Mouse (Mus musculus) macrophage (primary cell): ENCODE results near the gene Ryk. TPM values are rescaled to one million over a fixed set of nuclear protein-coding genes. Genes with fewer than 3 reads are reported as not detected.

Source experiments
- H3K27ac ChIP-seq: fragments of 350-480 bp; formaldehyde crosslinking; 2 replicates; pipeline ENCODE4 v1.9.0; 2021
- H3K36me3 ChIP-seq: fragments of 350-480 bp; formaldehyde crosslinking; 2 replicates; pipeline ENCODE4 v1.9.0; 2021; ENCODE audit errors: inconsistent target
- H3K4me3 ChIP-seq: fragments of 350-480 bp; formaldehyde crosslinking; 2 replicates; pipeline ENCODE4 v1.9.0; 2021; ENCODE audit errors: inconsistent target
- H3K79me2 ChIP-seq: fragments of 350-480 bp; formaldehyde crosslinking; 2 replicates; pipeline ENCODE4 v1.9.0; 2021; ENCODE audit errors: inconsistent target
- WGBS: methylation state at CpG from one replicate; pipeline ENCODE4 v1.1.7; 2026; ENCODE audit warnings: inconsistent platforms; ENCODE audit not compliant: missing documents; 5-methylcytosine and 5-hydroxymethylcytosine counted together
- polyA plus RNA-seq: library from polyadenylated mRNA; stranded (reverse); fragments of 250-400 nt; gene quantifications from 3 replicates; pipeline ENCODE4 v1.2.4, GENCODE M21; 2018; ENCODE audit warnings: inconsistent platforms

Ryk gene
- polyA plus RNA-seq, 1 experiment from 2014 or later = 0.89 TPM

- Histone ChIP-seq H3K79me2 (no peaks in the 10 kb centered on the region), H3K36me3 (no peaks in the 10 kb centered on the region), H3K27ac (no peak overlapping the region), H3K4me3 (no peak overlapping the region)
- 82% methylated on average over 3 of the region's 3 CpGs for WGBS
Measured at GRCm38 (mm10) chr9:102926137-102926536, 91.4 kb downstream of the Ryk start.

GRCm38 (mm10) chr9:102929776-102930175 lies 95.1 kb downstream of the Ryk start:
- Histone ChIP-seq H3K4me3 (no peak overlapping the region), H3K36me3 (no peaks in the 10 kb centered on the region), H3K27ac (no peak overlapping the region), H3K79me2 (no peaks in the 10 kb centered on the region)
- 90% methylated on average over 6 of the region's 6 CpGs for WGBS

- Histone ChIP-seq H3K36me3 (no peaks in the 10 kb centered on the region), H3K4me3 (no peak overlapping the region), H3K79me2 (no peaks in the 10 kb centered on the region), H3K27ac (no peak overlapping the region)
- WGBS = 81% methylated on average over 19 of the region's 20 CpGs
Measured at GRCm38 (mm10) chr9:102933925-102934721, 99.4 kb downstream of the Ryk start.

GRCm38 (mm10) chr9:102942221-102942620 lies 107.5 kb downstream of the Ryk start:
- WGBS = 90% methylated on average over 4 of the region's 4 CpGs
- Histone ChIP-seq H3K4me3 (no peak overlapping the region), H3K27ac (no peak overlapping the region), H3K79me2 (no peaks in the 10 kb centered on the region), H3K36me3 (no peaks in the 10 kb centered on the region)

- H3K27ac ChIP-seq = no peak overlapping the region
- no peak overlapping the region for H3K4me3 ChIP-seq
- no peaks in the 10 kb centered on the region for H3K79me2 ChIP-seq
- H3K36me3 ChIP-seq = no peaks in the 10 kb centered on the region
- WGBS = 93% methylated on average over 9 of the region's 9 CpGs
Measured at GRCm38 (mm10) chr9:102944891-102945290, 110.2 kb downstream of the Ryk start.

GRCm38 (mm10) chr9:102946469-102947015 lies 111.8 kb downstream of the Ryk start:
- no peak overlapping the region for H3K27ac ChIP-seq
- H3K4me3 ChIP-seq = no peak overlapping the region
- WGBS = 81% methylated on average over 12 of the region's 12 CpGs
- no peaks in the 10 kb centered on the region for H3K36me3 ChIP-seq
- no peaks in the 10 kb centered on the region for H3K79me2 ChIP-seq

GRCm38 (mm10) chr9:102948706-102949105 lies 114.0 kb downstream of the Ryk start:
- Histone ChIP-seq H3K27ac (no peak overlapping the region), H3K79me2 (no peaks in the 10 kb centered on the region), H3K4me3 (no peak overlapping the region), H3K36me3 (no peaks in the 10 kb centered on the region)
- WGBS = 77% methylated on average over 5 of the region's 5 CpGs

- no peak overlapping the region for H3K27ac ChIP-seq
- H3K79me2 ChIP-seq = no peaks in the 10 kb centered on the region
- H3K36me3 ChIP-seq = no peaks in the 10 kb centered on the region
- H3K4me3 ChIP-seq = no peak overlapping the region
- WGBS = 82% methylated on average over 9 of the region's 9 CpGs
Measured at GRCm38 (mm10) chr9:102951091-102951994, 116.6 kb downstream of the Ryk start.

GRCm38 (mm10) chr9:102955866-102956265 lies 121.1 kb downstream of the Ryk start:
- Histone ChIP-seq H3K36me3 (no peaks in the 10 kb centered on the region), H3K27ac (no peak overlapping the region), H3K79me2 (no peaks in the 10 kb centered on the region), H3K4me3 (no peak overlapping the region)
- 80% methylated on average over 3 of the region's 3 CpGs for WGBS

Other genes with a start within 250 kb of the Ryk start
- gene Anapc13, start 208.6 kb upstream of the Ryk start, polyA plus RNA-seq = 67.7 to 97.9 TPM (median 82.2 TPM) in 3 replicates
- 9.3 to 15.0 TPM (median 13.6 TPM) in 3 replicates for gene Cep63, start 208.4 kb upstream of the Ryk start, polyA plus RNA-seq
- 0.19 to 0.35 TPM (median 0.22 TPM) in 3 replicates for gene Amotl2, start 118.2 kb upstream of the Ryk start, polyA plus RNA-seq
- not detected in 3 replicates for gene Slco2a1, start 153.8 kb downstream of the Ryk start, polyA plus RNA-seq